Mouse (Mus musculus): Measurements from ENCODE around the gene Gm28048.

DNA sequence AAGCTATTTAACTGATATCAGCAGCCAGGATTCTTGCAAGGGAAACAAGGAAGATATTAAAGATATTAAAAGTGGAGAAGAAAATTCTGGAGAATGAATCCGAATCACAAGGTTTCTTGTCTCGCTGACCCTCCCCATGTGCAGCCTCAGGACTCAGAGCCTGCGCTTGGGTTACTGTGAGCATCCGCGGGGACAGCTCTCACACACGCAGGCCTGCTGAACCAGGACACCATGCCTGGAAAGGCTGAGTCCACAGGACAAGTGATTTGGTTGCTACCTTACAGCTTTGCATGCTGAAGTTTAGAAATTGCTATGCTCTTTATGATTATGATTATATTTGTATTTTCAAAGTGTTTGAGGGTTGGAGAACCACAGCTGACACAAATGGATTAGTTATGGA is 47.5 kb upstream of the Gm28048 start:
- no peak for TF ChIP-seq POLR2A (IDR thresholded peaks at IDR 0.05; ENCODE audit: borderline replicate concordance, insufficient read depth, low read length)
- no peak for TF ChIP-seq CTCF (IDR thresholded peaks at IDR 0.05; ENCODE audit: borderline replicate concordance, insufficient read depth, low read depth, low read length)

All from cerebellum, adult 2 months (tissue).